Mouse (Mus musculus) G1E-ER4 (cell line): Measurements from ENCODE around the gene Wbp1. TPM values are rescaled to one million over a fixed set of nuclear protein-coding genes. Genes with fewer than 3 reads are reported as not detected.

ENCODE experiments used
- GATA1 ChIP-seq: IDR thresholded peaks from one replicate; pipeline ENCODE4 v1.8.0; 2012; ENCODE audit warnings: low read length, inconsistent platforms
- polyA plus RNA-seq: library from polyadenylated mRNA; stranded (reverse); fragments of >175 nt; gene quantifications from 2 replicates; pipeline ENCODE4 v1.2.3, GENCODE M21; 2012

The Wbp1 gene
- polyA plus RNA-seq, 1 experiment, result 47.0 TPM

DNA sequence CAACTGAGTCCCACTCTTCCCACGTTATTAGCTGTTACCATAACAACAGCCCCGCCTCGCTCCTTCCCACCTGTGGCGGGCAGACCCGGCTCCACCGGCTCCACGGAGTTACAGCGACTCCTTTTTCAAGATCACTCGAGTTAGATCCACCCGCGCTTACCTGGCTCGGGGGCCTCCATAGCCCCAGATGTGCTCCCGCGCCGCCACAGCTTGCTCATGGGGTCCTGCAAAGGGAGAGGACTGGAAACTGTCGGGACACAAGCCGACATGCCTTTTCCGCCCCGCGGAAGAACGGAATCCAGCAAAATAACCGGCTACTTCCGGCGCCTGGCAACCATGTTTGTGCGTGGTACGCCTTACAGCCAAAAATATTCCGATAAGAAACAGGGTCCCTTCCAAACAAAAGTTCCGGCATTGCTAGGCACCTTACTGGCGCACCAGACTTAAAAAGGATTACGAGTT lies 3.5 kb upstream of the Wbp1 start:
- no peak for TF ChIP-seq GATA1

GRCm38 (mm10) chr6:83122961-83123360 lies 1.6 kb upstream of the Wbp1 start:
- TF ChIP-seq GATA1, result no peak

DNA sequence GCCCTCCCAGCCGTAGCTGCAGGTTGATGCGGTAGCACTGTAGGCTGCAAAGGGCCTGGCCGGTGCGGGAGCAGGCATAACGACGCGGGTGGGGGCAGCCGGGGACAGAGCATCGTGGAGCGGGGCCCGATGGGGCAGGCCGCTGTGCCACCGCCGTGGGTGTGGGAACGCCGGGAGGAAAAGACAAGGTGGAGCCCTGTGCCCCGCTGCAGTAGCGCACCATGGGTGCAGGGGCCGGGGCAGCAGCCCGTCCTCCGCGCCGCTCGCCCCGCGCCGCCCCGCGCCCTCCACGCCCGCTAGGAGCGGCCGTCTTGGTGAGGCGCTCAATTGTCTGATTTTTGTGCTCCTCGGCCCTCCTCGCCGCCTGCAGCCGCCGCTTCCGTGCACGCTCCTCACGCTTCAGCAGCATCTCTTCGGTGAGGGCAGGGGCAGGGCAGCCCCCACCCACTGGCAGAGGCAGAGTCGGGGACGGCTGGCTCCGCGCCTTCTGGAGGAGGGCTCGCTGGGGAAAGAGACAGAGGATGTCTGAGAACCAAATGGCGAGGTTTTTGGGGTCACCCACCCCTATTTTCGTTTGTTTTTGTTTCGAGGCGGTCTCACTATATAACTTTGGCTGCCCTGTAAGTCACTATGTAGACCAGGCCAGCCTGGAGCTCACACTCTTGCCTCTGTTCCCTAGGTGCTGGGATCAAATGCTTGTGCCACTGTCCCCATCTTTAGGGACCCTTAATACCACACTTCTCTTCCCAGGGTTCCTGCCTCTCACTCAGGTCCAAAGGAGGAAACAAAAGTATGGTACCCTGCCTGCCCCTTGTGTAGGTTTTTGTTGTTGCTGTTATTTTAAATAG lies 728 bp upstream of the Wbp1 start:
- no peak for TF ChIP-seq GATA1

DNA sequence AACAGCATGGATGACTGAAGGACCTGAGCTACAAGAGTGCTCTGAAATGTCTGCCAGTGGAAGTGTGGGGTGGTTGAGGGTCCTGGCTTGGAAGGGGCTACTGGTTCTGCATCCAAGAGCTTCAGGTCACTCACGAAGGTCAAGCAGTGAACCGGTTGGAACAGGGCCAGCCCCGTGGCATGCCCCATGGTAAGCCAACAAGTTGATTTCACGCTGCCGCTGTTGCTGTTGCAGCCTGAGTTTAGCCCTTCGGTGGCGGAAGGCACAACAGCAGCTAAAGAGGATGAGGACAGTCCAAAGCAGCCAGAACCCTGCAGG lies 1.7 kb downstream of the Wbp1 start:
- TF ChIP-seq GATA1, result no peak

DNA sequence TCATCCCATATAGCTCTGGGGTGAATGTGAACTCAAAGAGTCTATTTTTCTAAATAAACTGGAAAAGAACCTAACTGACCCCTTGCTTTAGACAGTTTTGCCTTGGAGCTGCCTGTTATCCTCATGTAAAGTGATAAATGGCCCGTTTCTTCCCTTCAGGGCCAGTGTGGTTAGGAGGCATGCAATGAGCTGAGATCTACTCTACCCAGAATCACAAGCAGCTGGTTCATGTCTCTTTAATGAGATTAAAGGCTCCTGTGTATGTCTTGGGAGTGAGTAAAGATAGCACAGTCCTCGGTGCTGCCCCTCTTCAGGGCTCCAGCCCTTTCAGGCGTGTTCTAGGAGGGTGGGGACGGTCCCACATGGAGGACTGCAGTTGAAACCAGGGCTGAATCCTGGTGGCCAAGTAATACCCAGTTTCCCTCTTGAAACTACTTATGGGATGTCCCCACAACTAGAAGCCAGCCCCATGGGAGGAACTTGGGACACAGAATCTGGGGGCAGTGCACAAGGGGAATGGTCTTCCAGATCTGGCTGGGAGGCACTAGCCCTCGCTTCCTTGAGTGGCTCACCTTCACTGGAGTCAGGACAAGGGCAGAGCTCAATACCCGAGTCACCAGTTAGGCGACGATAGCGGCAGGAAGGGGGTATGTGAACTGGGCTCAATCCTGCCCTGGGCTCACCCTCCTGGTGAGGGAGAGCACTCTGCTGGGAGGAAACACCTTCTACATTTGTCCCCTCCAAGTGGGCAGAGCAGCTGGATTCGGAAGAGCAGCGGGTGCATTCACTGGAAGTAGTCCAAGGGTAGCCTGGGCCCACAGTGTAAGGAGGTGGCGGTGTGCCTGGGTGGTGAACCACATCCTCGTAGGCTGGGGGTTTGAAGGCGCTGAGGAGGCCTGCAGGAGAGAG lies 2.3 kb downstream of the Wbp1 start:
- no peak for TF ChIP-seq GATA1

- TF ChIP-seq GATA1, result no peak
Measured at GRCm38 (mm10) chr6:83118369-83118768, 3.0 kb downstream of the Wbp1 start.

GRCm38 (mm10) chr6:83117616-83118015 lies 3.7 kb downstream of the Wbp1 start:
- no peak for TF ChIP-seq GATA1

DNA sequence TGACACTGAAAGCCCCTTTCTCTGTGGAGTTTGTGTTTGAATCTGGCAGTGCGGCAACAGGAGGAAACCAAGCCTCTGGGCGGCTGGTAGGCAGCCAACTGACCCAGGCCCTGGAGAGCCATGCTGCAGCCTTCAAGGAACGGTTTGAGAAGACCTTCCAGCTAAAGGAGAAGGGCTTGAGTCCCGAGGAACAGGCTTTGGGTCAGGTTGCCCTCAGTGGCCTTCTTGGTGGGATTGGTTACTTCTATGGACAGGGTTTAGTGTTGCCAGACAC lies 4.3 kb downstream of the Wbp1 start:
- TF ChIP-seq GATA1, result no peak

DNA sequence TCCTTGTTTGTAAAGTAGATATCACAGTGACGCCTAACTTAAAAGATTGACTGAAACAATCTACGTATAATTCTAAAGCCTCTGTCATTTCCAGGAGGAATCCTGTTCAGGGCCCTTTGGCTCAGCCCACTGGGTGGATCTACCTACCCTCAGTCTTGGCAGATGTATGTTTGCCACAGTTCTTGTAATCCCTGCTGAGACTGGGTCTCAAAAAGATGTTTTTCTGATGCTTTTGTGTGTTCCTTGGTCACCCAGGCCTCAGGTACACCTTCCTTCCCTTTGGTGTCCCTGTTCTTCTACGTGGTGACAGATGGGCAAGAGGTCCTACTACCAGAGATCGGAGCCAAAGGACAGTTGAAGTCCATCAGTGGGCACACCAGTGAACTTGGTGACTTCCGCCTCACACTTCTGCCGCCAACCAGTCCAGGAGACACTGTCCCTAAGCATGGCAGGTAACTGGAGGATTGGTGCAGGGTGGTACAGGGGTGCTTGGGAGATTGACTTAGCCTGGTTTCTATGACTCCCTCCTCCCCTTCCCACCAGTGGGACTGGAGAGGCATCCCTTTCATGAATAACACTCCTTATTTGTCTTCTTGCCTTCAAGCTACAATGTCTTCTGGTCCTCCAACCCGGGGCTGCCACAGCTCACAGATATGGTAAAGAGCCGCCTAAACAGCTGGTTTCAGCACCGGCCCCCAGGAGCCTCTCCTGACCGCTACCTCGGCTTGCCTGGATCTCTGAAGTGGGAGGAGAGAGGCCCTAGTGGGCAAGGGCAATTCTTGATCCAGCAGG lies 4.8 kb downstream of the Wbp1 start:
- TF ChIP-seq GATA1, result no peak

- TF ChIP-seq GATA1, result no peak
Measured at GRCm38 (mm10) chr6:83115682-83116372, 5.5 kb downstream of the Wbp1 start.

DNA sequence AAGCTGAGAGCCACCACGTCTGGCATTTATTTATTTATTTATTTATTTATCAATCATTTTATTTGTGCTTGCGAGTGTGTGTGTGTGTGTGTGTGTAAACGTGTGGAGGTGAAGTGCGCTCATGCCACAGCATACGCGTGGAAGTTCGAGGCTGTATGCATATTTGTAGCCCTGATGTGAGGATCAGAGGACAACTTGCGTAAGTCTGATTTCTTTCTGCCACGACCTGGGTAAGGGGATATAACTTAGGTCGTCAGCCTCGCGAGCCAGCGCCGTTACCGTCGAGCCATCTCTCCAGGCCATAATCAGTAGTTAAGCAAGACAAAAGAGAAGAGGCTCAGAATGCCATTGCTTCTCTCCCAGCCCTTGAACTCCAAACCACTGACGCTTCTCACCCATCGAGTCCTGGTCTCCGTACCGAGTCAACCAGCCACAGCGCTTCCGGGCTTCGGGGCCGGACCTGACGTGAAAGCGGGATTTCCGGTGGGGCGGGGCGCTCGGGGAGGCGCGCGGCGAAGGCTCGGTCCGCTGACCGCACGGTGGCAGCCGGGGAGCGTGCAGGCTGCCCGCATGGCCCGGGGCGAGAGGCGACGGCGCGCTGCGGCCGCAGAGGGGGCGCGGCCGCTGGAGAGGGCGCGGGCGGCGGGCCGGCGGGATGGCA lies 6.2 kb downstream of the Wbp1 start, which contains the start of gene Mogs:
Gene Mogs, plus strand, starts transcription at position 486 of the 661 bp plus-strand sequence.
- no peak for TF ChIP-seq GATA1

DNA sequence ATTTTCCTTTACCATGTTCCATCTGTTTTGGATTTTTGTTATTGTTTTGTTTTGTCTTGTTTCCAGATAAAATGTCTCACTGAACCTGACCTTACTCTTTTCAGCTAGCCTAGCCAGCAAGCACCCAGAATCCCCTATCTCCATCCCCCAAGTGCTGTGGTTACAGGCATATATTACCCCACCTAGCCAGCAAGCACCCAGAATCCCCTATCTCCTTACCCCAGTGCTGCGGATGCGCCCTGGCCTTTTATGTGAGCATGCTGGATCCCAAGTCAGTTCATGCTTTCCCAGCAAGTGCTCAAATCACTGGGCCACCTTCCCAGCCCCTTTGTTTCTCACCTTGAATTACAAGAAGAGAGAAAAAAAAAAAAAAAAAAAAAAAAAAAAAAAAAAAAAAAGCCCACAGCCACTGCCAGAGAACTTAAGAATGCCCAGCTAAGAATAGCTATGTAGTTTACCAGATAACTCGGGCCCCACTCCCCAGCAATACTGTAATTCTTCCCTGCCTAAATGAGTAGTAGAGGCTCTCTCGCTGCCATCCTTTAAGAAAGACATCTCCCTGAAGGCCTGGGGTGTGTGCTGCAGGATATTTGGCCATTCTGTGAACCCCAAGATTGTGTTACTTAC lies 9.7 kb downstream of the Wbp1 start:
- TF ChIP-seq GATA1, result no peak

DNA sequence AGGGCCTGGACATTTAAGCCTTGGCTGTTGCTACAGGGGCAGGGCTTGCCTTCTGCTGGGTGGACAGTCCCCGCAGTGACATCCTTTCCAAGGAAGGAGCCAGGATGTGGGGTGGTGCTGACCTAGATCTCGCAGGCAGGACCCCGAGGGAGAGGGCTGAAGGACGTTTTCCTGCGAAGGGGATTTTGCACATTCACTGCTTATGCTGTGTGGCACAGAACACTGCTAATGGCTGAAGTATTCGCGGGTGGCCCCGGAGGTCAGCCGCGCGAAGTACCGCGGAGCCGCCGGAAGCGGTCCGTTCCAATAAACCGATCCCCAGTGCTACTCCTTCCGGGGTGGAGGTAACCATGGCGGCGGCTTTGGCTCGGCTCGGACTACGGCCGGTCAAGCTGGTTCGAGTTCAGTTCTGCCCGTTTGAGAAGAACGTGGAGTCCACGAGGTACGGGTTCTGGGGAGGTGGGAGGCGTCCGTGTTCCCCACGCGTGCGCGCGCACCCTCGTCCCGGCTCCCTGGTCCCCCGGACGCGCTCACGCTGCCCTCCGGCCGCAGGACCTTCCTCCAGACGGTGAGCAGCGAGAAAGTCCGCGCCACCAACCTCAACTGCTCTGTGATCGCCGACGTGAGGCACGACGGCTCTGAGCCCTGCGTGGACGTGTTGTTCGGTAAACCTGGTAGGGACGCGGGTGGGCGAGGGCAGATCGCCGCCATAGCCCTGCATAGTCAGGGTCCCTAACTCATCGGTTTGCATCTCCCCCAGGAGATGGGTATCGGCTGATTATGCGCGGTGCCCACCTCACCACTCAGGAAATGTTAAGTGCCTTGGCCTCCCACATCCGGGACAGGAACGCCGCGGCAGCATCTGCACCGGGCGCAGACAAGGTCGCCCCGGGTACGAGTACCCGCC lies 12.3 kb downstream of the Wbp1 start, which contains the start of gene Mrpl53:
Gene Mrpl53, plus strand, starts transcription at position 279 of the 907 bp plus-strand sequence.
- no peak for TF ChIP-seq GATA1
